Mouse (Mus musculus) granulocyte monocyte progenitor cell, adult 5-6 weeks (primary cell): ENCODE measurements around the gene Bckdha. TPM values are rescaled to one million over a fixed set of nuclear protein-coding genes. Genes with fewer than 3 reads are reported as not detected.

Experiments used
- ATAC-seq: replicated peaks from 2 replicates; pipeline ENCODE4 v1.8.0; 2016; ENCODE audit warnings: mild to moderate bottlenecking, moderate TSS enrichment, inconsistent platforms; ENCODE audit not compliant: poor library complexity, severe bottlenecking
- total RNA-seq, 2 experiments: library from RNA; stranded (forward) in 1 of 2; stranded (reverse) in 1 of 2; fragments of 200-712, 200-1000 nt in 1 of 2; fragments of >200 nt in 1 of 2; fragmentation: Nextera tagmentation in 1 of 2; gene quantifications; 2 replicates each; pipeline ENCODE4 v1.2.3; 2014 to 2017

Bckdha gene
- total RNA-seq, 2 experiments from 2014 or later, result 42.3 to 64.6 TPM

DNA sequence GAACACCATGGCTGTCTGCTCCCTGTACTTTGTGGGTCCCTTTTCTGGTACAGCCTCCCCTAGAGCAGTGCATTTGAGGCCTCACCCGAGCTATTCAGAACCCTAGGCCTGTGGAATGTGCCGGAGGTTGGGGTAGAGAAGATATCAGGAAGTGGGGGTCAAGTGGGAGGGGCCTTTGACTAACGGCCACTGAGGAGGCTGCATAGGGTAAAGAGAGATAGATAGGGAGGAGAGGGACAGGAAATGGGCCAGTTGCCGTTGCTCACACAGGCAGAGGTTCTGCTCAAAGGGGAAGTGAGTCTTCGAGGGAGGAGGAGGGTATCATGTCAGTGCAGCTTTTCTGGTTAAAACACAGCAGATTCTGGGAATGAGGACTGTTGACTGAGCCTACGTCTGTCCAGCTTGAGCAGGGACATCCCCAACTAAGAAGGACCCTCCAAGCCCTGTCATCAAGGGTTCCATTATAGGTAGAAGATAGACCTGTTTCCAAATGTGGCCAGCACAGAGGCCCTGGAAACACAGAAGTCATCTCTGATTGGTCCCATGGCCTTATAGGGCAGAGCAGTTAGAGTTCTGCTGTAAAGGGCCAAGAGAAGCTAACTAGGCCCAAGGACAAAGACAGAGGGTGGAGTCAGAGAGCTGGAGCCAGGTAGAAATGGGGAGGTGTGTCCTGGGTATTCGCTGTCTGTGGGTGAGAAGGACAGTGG is 24.8 kb upstream of the Bckdha start:
- peak; percentile 35 for ATAC-seq

DNA sequence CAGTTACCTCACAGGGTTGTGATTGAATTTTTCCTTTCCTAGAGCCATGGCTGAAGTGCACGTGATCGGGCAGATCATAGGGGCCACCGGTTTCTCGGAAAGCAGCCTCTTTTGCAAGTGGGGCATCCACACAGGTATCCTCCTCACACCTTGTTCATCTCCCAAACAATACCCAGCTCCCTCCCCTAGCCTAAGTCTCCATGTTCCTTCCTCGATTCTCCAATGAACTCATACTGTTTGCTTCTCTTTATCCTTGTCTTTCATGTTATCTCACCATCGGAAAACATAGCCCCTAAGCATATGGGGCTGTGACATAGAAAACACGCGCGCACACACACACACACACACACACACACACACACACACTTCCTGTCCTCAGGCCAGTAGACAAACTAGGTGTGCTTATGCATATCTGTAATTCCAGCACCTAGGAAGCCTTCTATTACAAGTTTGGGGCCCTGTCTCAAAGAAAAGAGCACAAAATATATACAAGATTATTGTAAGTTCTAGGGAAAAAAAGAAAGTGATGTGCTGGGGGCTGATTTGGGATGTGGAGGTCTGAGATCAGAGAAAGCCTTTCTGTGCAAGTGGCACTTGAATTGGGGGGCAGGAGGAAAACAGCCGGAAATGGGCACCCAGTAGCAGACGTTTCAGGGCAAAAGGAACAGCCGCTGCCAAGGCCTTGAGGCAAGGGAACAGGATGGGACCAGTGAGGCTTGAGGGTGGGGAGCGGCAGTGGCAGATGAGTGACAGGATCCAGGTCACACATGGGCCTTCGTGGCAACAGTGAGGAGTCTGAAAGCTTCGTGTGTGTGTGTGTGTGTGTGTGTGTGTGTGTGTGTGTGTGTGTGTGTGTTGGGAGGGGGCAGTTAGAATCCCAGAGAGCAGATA is 22.8 kb upstream of the Bckdha start:
- ATAC-seq, result no peak

DNA sequence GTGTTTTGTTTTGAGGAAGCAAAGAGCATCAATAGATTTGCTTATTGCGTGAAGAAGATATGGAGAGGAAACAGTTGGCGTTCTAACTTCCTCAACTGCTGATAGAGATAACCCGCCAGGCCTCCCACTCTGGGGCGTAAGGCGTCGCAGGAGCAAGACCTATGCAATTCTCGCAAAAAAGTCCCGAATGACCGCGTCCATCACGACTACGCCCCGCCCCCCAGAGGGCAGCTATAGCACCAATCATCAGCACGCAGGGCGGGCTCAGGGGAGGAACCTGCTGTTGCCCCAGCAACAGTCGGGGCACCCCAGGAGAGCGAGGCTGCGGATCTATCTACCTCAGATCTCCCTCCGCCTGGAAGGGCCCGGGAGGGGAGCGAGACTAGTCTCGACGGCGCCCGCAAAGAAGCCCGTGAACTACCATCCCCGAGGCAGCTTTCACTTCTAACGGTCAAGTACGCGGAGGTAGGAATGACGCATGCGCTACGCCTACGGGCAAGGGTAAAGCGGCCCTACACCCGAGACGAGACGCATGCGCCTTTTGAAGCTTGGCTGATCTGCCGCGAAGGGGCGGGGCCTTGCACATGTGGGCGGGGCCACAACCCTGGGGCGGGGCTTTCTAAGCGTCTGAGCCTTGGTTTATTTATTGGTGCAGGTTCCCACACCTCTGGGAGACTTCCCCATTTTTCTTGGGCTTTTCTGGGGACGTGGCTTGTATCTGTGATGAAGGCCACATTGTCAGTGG is 21.9 kb upstream of the Bckdha start, which contains the start of gene B9d2:
Gene B9d2, plus strand, starts transcription at position 267 of the 745 bp plus-strand sequence.
- peak; percentile 64 for ATAC-seq

DNA sequence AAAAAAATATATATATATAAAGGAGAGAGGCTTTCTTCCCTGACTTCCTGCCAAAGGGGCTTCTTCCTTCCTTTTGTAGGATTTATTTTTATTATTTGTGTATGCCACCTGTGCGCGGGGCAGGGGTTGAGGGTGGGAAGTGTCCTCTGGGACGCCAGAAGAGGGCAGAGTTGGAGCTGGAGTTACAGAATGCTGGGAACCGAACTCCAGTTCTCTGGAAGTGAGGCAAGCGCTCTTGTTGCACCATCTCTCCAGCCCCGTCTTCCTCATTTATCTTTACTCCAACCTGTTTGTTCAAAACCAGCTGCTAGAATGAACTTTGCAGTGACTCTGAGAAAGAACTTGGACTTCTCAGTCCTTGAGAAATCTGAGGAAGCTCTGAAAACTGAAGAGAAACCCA is 21.2 kb upstream of the Bckdha start:
- ATAC-seq, result peak; percentile 31

DNA sequence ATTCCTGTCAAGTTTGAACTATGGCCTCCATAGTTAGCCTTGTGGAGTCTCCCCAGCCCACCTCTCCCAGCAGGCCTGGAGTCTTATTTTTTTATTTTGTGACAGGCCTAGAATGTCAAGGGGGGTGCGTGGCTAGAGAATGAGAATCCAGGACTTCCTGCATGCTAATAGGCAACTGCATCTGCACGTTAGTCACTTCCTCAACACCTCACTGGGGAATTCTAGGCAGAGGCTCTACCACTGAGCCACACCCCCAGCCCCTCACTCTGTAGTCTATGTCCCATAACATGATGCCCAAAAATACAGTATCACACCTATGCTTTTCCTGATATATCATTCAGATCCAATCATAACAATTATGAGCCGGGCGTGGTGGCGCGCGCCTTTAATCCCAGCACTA is 18.2 kb upstream of the Bckdha start:
- no peak for ATAC-seq

DNA sequence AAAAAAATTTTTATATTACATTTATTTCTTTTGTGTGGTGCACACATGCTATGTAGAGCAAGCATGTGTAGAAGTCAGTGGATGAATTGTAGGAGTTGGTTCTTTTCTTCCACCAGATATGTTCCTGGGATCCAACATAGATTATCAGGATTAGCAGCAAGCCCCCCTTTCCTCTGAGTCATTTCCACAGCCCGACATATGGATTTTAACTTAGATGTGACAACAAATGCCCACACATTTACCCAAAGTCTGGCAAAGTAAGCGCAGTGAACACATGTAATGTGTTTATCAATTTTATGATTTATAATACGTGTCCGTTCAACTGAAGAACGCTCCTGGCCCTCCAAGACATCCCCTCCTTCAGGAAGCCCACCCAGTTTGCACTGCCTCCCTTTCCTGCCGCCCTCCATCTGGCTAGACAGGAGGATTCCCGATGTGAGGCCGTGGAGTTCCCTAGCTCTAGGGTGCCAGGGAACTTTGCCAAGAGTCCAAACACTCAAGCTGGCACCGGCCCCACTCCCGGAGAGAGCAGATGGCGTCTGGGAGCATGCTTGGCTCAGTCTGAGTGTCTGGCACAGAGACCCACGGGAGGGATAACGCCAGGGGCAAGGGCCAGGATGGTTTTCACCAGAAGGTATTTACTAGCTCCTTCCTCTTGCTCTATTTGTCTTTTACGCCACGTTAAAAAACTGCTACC is 17.5 kb upstream of the Bckdha start:
- ATAC-seq, result no peak

DNA sequence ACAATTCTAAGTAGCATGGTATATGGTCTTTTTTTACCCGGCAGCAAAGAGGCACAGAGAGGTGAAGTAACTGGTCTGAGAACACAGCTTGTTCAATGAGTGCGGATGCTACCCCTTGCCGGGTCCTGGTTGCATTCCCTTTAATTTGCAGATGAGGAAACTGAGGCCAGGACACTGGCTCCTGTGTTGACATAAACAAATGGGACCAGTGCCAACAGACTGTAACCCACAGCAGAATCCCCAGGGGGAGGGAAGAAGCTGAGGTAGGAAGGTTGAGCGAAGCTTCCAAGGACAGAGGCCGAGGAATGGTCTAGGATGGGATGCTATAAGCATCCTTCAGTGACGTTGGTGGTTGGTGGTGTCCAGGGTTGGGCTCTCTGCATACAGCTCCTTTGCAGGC is 16.6 kb upstream of the Bckdha start:
- ATAC-seq, result no peak

DNA sequence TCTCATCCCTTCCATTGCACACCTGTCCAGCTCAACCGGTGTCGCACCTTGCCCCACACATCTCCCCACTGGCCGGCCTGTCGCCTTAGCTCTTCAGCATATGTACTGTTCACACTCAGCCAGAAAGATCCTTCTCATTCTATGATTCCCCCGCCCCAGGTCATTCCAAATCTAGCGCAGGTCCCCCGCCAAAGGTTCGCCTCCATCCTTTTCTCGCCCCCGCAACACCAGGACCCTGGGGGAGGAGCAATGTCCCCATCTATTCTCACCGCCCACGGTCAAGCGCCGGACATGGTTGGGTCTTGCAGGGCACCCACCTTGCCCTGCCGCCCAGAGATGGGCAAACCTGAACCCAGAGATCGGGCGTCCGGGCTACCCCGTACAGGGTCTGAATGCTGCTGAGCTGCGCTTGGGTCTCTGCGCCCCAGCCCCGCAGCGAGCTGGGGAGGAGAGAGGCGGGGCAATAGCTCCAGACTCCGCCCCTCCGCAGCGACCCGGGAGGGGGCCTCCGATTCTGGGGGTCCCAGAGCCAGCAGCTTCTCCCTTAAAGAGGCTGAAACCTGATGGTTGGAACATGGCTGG is 16.0 kb upstream of the Bckdha start, which contains the start of gene Tmem91:
Gene Tmem91, minus strand, starts transcription at position 448 of the 582 bp plus-strand sequence.
- peak; percentile 22 for ATAC-seq

DNA sequence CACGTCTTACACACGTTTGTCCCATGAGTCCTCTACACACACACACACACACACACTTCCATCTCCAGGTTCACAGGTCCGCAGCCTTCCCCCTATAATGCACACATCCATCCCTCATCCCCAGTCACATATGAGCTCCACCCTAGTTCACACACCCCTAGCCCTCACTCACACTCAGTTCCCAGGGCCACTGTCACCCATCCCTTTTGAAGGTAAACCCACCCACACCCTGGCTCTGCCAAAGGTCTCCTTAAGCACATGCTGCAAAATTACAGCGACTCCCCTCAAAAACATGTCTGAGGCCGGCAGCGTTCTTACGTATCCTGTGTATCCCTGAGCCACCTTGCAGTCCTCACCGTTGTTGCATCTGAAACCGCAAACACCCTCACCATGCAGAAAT is 15.5 kb upstream of the Bckdha start:
- peak; percentile 21 for ATAC-seq

DNA sequence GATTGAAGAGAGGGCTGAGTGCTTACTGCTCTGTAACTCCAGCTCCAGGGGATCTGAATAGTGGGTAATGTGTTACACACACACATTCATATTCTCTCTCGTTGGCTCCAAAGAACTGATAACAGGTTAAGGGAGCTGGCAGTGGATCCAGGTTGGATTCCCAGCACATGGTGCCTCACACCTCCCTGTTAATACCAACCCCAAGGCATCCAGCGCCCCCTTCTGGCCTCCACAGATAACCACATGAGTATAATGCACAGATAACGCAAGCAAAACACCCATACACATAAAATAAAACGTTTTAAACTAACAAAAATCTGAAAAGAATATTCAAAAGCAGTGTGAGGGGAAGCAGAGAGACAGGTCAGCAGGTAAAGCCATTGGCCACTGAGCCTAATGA is 13.7 kb upstream of the Bckdha start:
- no peak for ATAC-seq

DNA sequence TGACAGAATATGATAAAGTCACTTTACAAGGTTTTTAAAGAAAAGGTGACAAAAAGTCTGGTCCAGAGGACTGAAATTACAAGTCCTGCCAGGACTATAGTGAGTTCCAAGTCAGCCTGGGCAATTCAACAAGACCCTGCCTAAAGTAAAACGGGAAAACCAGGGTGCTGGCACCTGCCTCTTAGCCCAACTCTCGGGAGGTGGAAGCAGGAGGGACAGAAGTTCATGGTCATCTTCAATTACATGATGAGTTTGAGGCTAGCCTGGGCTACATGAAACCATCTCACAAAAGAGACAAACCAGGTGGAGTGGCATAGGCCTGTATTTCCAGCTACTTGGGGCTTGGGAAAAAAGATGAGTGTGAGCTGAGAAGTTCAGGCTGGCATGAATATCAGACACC is 12.9 kb upstream of the Bckdha start:
- no peak for ATAC-seq

DNA sequence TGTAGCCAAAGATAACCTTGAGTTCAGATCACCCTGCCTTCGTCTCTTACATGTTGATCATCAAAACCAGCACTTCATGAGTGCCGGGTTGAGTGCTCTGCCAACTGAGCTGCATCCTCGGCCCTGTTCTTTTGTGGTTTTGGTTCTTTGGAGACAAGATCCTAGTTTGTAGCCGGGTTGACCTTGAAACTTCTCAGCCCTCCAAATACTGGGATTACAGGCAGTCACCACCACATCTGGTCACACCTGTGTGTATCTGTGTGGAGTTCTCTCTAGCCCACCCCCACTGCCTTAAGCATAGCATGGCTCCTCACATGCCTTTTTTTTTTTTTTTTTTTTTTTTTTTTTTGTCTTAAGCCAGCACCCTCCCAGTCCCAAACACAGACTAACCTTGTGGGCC is 11.3 kb upstream of the Bckdha start:
- no peak for ATAC-seq

DNA sequence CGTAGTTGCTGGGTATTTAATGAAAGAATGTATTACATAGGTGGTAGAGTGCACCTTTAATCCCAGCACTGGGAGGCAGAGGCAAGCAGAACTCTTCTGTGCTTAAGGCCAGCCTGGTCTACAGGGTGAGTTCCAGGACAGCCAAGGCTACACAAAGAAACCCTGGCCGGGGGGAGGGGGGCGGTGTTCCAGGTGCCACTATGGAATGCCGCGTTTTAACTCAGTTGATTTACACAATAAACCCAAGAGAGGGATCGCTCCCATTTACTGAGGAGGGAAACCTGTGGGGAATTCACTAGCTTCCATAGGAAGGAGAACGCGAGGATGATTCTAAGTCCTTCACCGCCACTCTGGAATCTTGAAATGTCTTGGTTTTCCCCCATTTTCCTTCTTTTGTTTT is 10.8 kb upstream of the Bckdha start:
- no peak for ATAC-seq

DNA sequence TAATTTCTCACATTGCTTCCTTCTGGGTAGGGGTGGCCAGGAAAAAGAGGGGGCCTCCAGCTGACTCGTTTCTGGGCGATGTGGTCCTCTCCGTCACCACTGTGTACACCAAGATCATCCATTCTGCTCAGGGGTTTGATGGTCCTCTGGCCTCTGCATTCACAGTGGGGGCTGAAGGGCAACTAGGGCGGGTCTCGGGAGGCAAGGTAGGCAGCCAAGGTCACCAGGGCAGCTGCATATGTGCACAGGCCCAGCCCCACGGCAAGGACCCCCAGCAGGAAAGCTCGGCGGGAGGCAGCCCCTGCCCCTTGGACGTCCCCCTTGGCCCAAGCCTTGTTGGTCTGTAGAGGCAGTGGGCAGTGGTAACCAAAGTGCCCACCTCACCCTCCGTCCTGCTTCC is 10.4 kb upstream of the Bckdha start:
- no peak for ATAC-seq

DNA sequence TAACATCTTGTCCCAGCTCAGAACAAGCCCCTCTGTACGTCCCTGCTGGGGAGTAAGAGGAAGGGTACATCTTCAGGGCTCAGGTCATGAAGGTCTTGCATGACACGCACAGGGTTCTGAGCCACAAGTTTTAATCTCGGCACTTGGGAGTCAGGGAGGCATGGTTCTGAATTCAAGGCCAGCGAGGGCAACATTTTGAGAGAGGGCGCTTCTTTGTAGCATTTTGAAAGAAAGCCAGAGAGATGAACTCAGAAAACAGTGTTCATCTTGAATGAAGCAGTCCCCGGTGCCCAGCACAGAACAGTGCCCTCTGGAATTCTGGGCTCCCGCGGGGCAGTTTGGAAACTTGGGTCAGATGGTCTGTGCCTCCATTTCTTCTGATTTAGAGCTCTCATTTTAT is 7.6 kb upstream of the Bckdha start:
- ATAC-seq, result no peak

DNA sequence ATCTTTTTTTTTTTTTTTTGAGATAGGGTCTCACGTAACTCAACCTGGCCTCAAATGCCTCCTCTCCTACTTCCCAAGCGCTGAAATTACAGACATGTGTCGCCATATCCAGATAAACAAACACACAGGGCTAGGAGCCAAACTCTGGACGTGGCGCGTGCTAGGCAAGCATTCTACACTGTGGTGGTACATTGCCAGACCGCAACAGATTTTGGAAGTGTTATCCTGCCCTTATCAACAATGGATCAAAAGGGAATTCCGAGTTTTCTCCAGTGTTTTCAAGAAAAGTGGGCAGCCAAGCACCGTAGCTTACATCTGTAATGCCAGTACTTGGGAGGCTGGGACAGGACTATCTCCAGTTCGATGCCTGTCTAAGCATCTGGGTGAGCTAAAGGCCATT is 996 bp downstream of the Bckdha start:
- ATAC-seq, result no peak

DNA sequence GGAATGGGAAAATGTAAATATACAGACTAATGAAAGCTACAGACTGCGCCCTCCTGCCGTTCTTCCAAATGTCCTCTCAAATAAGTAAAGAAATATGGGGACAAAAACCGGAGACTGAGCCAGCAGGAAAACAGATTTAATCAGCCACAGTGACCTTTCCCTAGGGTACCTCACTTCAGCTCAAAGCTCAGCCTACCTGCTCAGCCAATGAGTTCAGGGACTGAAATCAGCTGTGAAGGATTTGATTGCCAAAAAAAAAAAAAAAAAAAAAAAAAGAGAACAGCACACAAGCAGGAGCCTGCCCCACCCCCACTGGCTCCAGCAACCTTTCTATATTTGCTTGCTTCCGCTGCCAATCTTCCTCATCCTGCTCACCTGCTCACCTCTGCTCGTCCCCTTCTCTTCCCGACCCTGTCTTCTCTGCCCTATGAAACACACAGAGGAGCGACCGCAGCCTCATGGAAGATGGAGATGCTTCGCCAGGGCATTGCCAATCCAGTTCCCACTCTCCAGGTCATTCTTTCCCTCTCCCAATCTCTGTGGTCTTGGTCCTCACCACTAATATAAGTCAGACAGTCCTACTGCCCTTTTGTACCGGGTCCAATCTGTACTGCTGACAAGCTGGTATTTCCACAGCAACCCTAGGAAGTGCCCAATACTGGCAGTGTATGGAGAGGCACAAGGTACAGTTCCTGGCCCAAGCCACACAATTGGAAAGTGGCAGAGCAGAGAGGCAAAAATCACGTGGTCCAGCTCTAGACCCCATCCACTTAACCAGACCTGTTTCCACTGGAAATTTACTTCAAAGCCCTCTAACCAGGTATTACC is 3.0 kb downstream of the Bckdha start:
- no peak for ATAC-seq

DNA sequence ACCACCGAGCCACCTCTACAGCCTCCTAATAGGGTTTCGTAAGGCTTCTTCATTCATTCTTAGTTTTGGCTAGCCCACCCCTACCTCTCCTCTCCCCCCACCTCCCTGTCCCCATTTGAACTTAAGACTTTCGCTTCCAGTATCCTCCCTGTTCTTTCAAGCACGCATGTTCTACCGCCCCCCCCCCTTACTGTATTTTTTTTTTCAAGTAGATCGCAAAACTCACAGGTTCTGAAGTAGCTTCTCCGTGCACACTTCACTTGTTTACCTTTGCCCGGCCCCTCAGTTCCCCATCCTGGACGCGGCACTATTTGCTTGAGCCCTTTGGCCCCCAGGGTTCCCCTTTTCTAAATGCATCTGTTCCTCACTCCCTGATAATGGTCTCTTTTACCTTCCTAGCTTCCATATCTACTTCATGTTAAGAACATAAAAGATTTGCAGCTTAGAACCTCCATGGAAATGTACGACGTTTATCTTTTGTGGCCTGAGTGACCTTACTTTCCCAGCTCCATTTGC is 6.5 kb downstream of the Bckdha start:
- 0 out of 2 replicates have a peak, but pooled peaks have one; percentile 14 for ATAC-seq

DNA sequence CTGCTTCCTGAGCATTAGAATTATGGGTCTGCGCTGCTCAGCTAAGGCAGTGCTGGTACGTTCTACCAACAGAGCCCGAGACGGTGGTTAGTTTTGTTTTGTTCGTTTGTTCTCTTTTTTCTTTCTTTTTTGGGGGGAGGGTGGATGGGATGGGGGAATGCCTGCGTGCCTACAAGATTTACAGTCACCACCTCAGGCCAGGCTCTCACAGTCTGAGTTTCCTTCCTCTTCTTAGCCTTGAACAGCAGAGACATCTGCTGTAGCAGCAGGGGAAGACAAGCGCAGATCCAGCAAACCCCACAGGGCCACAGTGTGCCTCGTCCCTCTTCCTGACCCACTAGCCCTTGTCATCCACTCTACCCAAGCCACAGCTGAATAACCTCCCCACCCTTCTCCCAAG is 7.5 kb downstream of the Bckdha start:
- ATAC-seq, result peak; percentile 62
